Mouse (Mus musculus): ENCODE results near the gene Wnt9a. TPM values are rescaled to one million over a fixed set of nuclear protein-coding genes. Genes with fewer than 3 reads are reported as not detected.
"Not testable (repeated sequence)": the region's sequence is repeated elsewhere in the genome, so short reads cannot be mapped to it uniquely, and the experiment has no call there.

Gene Wnt9a
- polyA plus RNA-seq, 1 experiment, result not detected

DNA sequence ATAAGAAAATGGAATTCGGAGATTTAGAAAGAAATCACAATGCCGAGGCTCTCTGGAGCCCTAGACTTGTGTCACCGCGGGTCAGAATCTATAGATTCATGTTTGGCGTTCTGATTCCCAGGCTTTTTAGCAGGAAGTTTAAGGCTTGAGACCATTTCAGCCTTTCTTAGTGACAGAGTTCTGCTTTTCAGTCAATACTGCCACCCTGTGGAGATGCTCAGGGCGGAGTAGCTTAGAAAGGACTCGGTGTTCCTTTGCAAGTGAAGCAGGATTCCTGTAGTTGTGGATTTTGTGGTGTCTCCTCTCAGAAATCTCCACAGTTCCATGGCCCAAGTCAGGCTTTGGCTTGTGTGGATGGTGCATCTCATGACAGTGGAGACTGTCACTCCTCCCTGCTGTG, 8.8 kb upstream of the Wnt9a start:
- H3K4me1 ChIP-seq (ENCODE audit: control insufficient read depth, insufficient read depth, low read length), result peaks cover 1% of the 10 kb centered on the region; the same call in 1 of the 2 replicates
- no peak overlapping the region for H3K4me3 ChIP-seq (ENCODE audit: insufficient read depth, low read depth, low read length)
- TF ChIP-seq POLR2A (IDR thresholded peaks at IDR 0.05; ENCODE audit: insufficient read depth, low read depth, low read length) (no peak), CTCF (IDR thresholded peaks at IDR 0.05; ENCODE audit: insufficient read depth, low read depth, low read length) (no peak)
- WGBS, result 14% methylated on average over 7 of the region's 7 CpGs
- H3K27ac ChIP-seq (ENCODE audit: insufficient read depth, low read depth, low read length), result no peak overlapping the region

DNA sequence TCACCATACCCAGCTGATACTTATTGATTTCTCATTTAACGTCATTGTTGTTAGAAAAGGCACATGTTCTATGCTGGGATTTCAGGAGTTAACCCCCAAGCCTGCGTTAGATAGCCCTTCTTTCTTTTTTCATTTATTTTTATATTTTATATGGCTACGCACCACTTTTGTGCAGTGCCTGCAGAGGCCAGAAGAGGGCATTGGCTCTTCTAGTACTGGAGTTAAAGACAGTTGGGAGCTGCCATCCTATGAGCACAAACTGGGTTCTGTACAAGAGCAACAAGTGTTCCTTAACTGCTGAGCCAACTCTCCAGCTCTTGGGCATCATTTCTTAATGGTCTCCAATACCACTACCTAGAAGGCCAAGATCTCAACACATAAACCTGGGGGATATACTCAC, 6.5 kb upstream of the Wnt9a start:
- H3K4me3 ChIP-seq (ENCODE audit: insufficient read depth, low read depth, low read length), result no peak overlapping the region
- 10% methylated on average over 3 of the region's 3 CpGs for WGBS
- H3K4me1 ChIP-seq (ENCODE audit: control insufficient read depth, insufficient read depth, low read length), result peaks cover 4% of the 10 kb centered on the region; the same call in 1 of the 2 replicates
- TF ChIP-seq POLR2A (IDR thresholded peaks at IDR 0.05; ENCODE audit: insufficient read depth, low read depth, low read length) (no peak), CTCF (IDR thresholded peaks at IDR 0.05; ENCODE audit: insufficient read depth, low read depth, low read length) (no peak)
- H3K27ac ChIP-seq (ENCODE audit: insufficient read depth, low read depth, low read length), result no peak overlapping the region

DNA sequence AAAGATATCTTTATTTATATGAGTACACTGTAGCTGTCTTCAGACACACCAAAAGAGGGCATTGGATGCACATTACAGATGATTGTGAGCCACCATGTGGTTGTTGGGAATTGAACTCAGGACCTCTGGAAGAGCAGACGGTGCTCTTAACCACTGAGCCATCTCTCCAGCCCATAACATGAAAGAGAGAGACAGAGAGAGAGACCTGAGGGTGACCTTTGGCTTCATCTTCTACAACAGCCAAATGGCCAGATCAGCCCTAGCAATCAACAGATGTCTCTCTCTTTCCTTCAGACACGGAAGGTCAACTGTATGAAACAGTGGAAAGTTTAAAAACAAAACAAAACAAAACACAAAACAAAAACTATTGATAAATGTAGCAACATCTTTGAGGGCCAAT, 5.7 kb upstream of the Wnt9a start:
- not testable (repeated sequence) for H3K4me1 ChIP-seq (ENCODE audit: control insufficient read depth, insufficient read depth, low read length); H3K27ac ChIP-seq (ENCODE audit: insufficient read depth, low read depth, low read length); H3K4me3 ChIP-seq (ENCODE audit: insufficient read depth, low read depth, low read length)
- 64% methylated on average over 2 of the region's 2 CpGs for WGBS

DNA sequence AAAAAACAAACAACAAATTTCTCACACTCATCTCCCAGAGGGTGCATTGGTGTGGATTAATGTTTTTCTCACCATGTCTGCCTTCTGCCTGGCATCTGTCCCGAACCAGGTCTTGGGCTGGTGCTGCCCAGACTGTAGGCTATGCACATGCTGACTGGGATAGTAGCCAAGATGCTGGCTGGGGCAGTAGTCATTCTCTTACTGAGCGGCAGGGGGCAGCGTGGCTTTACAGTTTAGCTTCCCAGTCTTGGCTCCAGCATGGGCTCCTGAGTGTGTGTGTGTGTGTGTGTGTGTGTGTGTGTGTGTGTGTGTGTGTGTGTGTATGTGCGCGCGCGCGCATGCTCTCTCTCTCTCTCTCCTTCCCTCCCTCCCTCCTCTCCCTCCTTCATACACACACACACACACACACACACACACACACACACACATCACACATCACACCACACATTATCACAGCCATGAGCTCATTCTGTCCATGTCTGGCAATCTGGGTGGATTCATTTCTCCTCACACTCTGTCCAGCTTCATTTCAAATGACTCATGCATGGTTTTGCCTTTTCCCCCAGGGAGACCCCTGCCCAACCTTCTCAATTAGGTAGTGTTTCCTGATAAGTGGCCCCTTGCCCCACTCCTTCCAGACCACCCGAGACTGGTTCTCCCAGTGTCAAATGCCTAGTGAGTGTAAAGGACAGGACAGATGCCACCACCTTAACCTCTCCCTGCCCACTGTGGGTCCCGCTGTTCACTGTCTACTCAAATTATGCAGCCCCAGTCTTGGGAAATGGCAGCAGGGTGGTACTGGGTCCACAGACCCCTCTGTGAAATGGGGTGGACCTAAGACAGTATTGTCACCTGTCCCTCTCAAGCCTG, 3.8 kb upstream of the Wnt9a start:
- TF ChIP-seq CTCF (IDR thresholded peaks at IDR 0.05; ENCODE audit: insufficient read depth, low read depth, low read length), result peak; percentile 48
- no peak for TF ChIP-seq POLR2A (IDR thresholded peaks at IDR 0.05; ENCODE audit: insufficient read depth, low read depth, low read length)
- no peak overlapping the region for H3K4me3 ChIP-seq (ENCODE audit: insufficient read depth, low read depth, low read length)

DNA sequence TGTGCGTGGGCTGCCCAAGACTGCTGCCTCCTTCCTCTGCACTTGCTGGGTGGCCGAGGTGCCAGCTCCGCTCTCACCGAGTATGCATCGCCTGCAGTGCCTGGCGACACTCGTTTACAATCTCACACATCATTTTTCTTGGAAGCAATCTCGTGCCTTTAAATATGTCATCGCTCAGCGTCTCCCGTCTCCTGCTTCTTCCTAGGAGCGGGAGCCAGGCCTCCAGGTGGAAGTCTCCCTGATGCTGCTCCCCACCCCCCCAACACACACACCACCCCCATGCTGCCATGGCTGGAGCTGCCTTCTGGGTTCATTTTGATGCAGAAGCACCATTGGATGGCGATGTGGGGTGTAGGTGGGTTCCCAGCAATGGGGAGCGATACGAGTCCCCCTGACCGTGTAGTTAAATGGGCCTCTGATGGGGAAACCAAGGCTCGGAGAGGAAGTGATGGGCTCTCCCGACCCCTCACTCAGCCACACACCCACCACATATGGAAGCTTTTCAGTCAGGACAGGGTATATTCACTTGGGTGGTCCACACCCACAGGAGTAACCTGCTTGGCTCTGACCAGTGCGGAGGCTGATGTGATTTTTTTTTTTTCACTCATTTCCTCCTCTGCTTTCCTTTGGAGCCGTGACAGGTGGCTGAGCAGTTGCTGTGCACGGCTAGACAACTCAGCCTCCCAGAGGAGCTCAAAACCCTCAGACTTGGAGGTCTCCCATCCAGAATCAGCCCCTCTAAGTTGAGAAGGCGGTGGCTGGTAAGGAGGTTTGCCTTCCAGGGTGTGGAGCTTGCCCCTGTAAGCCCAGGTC, 1.5 kb upstream of the Wnt9a start:
- 55% methylated on average over 22 of the region's 22 CpGs for WGBS
- TF ChIP-seq CTCF (IDR thresholded peaks at IDR 0.05; ENCODE audit: insufficient read depth, low read depth, low read length), result no peak
- no peak for TF ChIP-seq POLR2A (IDR thresholded peaks at IDR 0.05; ENCODE audit: insufficient read depth, low read depth, low read length)
- H3K4me1 ChIP-seq (ENCODE audit: control insufficient read depth, insufficient read depth, low read length), result peaks cover 39% of the 10 kb centered on the region
- no peak overlapping the region for H3K4me3 ChIP-seq (ENCODE audit: insufficient read depth, low read depth, low read length)
- no peak overlapping the region for H3K27ac ChIP-seq (ENCODE audit: insufficient read depth, low read depth, low read length)

More for the DNA sequence above, 3.8 kb upstream of the Wnt9a start:
- 26% methylated on average over 5 of the region's 10 CpGs for WGBS
- peaks cover 23% of the 10 kb centered on the region for H3K4me1 ChIP-seq (ENCODE audit: control insufficient read depth, insufficient read depth, low read length)
- H3K27ac ChIP-seq (ENCODE audit: insufficient read depth, low read depth, low read length), result no peak overlapping the region

DNA sequence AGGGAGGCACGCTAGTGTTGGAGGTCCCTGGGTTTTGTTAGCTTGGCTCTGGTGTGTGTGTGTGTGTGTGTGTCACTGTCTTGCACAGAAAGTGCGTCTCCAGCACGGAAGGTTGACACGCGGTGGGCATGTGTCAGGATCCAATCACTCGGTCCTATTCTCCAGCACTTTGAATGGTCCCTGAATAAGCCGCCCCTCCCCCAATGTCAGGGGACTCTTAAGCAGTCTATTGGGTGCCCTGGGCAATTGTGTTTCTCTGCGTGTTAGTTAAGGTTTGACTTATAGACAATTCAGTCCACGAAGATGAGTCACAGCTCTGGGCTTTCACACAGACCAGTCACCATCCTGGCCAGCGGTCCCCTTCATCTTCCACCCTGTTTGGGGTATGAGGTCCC, 910 bp upstream of the Wnt9a start:
- Histone ChIP-seq H3K4me3 (ENCODE audit: insufficient read depth, low read depth, low read length) (0 out of 2 replicates have a peak overlapping the region, but pooled peaks have one; percentile 53), H3K27ac (ENCODE audit: insufficient read depth, low read depth, low read length) (no peak overlapping the region), H3K4me1 (ENCODE audit: control insufficient read depth, insufficient read depth, low read length) (peaks cover 39% of the 10 kb centered on the region)
- 6% methylated on average over 10 of the region's 10 CpGs for WGBS
- TF ChIP-seq CTCF (IDR thresholded peaks at IDR 0.05; ENCODE audit: insufficient read depth, low read depth, low read length) (no peak), POLR2A (IDR thresholded peaks at IDR 0.05; ENCODE audit: insufficient read depth, low read depth, low read length) (no peak)

DNA sequence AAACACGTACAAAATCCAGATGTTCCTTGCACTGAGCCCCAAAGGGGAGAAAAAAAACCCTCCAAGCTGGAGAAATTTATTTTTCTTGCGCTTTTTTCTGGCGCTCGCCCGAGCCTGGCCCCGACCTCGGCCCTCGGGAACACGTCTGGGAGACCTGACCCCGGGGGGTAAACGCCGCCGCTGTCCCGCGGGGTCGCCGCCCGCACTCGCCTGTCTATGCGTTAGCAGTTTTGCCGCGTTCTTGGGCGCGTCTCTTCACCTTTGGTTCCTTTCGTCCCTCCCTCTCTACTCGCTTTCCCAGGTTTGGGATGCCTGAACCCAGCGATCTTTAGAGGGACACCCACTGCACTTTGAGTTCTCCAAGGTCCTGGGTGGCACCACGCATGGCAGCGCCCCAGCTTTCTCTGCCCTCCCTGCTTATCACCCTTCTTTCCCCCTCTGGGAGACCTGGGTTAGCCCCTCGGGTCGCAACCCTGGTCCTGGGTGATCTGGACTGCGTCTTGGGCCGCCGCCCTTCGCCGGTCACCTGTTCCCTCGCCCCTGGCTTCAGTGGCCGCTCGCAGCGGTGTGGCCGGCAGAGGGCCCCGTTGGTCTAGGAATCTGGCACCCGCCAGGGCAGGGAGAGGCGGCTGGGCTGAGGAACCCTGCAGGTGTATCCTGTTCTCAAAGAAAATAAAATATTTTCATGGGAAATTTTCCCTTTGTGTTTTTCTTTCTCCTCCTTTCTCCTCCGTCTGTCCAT, 865 bp downstream of the Wnt9a start:
- H3K27ac ChIP-seq (ENCODE audit: insufficient read depth, low read depth, low read length), result no peak overlapping the region
- WGBS, result 2% methylated on average over 45 of the region's 45 CpGs

DNA sequence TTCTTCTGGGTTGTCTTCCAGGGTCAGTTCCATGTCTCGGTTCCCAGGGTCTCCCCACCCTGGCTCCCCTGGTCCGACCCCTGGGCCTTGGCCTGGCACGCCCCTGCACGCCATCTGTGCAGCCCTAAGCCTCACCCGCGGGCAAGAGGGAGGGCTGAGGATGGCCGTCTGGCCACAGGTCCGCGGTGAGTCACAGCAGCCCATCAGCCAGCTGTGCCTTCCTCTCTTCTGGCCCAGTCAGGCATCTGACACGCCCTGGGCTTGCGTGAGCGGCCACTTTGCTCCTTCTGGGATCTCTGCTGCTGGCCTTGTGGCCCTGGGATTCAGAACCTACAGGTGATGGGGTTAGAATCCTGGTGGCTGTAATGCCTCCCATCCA, 1.4 kb downstream of the Wnt9a start:
- no peak overlapping the region for H3K27ac ChIP-seq (ENCODE audit: insufficient read depth, low read depth, low read length)
- H3K4me1 ChIP-seq (ENCODE audit: control insufficient read depth, insufficient read depth, low read length), result peaks cover 35% of the 10 kb centered on the region
- WGBS, result 29% methylated on average over 12 of the region's 12 CpGs
- no peak overlapping the region for H3K4me3 ChIP-seq (ENCODE audit: insufficient read depth, low read depth, low read length)
- no peak for TF ChIP-seq POLR2A (IDR thresholded peaks at IDR 0.05; ENCODE audit: insufficient read depth, low read depth, low read length)
- TF ChIP-seq CTCF (IDR thresholded peaks at IDR 0.05; ENCODE audit: insufficient read depth, low read depth, low read length), result no peak

More for the DNA sequence above, 865 bp downstream of the Wnt9a start:
- peak overlapping the region; percentile 53 for H3K4me3 ChIP-seq (ENCODE audit: insufficient read depth, low read depth, low read length)
- peaks cover 39% of the 10 kb centered on the region for H3K4me1 ChIP-seq (ENCODE audit: control insufficient read depth, insufficient read depth, low read length)
- TF ChIP-seq POLR2A (IDR thresholded peaks at IDR 0.05; ENCODE audit: insufficient read depth, low read depth, low read length) (no peak), CTCF (IDR thresholded peaks at IDR 0.05; ENCODE audit: insufficient read depth, low read depth, low read length) (peak; percentile 79)
